Mouse (Mus musculus) kidney, adult 9 months (tissue): ENCODE data around the gene Slc22a14.
A peak's percentile ranks its signal among the peaks of the same experiment; 100 is the strongest.

Source experiments
- DNase-seq: peaks from one replicate; pipeline ENCODE4 v3.0.0; 2022

The Slc22a14 gene

GRCm38 (mm10) chr9:119355943-119356342 is 9.4 kb downstream of the Slc22a14 start:
- no peak for DNase-seq

GRCm38 (mm10) chr9:119353926-119354325 is 11.4 kb downstream of the Slc22a14 start:
- DNase-seq = peak; percentile 92

GRCm38 (mm10) chr9:119352060-119352459 is 13.3 kb downstream of the Slc22a14 start:
- DNase-seq = peak; percentile 88

- DNase-seq = peak; percentile 80
These were observed 14.2 kb downstream of the Slc22a14 start for GRCm38 (mm10) chr9:119350947-119351705.

GRCm38 (mm10) chr9:119350531-119350930 is 14.8 kb downstream of the Slc22a14 start:
- DNase-seq = peak; percentile 64

GRCm38 (mm10) chr9:119346376-119346775 is 19.0 kb downstream of the Slc22a14 start:
- DNase-seq = no peak

GRCm38 (mm10) chr9:119342728-119343127 is 22.6 kb downstream of the Slc22a14 start:
- DNase-seq = peak; percentile 72

GRCm38 (mm10) chr9:119340909-119341816 is 24.2 kb downstream of the Slc22a14 start, which contains the start of gene Myd88:
Gene Myd88 (minus strand): TSS chr9:119341411.
- peak; percentile 99 for DNase-seq

- DNase-seq = no peak
These were observed 25.2 kb downstream of the Slc22a14 start for GRCm38 (mm10) chr9:119340212-119340580.

GRCm38 (mm10) chr9:119339558-119340211 is 25.7 kb downstream of the Slc22a14 start, which contains the start of gene Acaa1a:
Gene Acaa1a (plus strand): TSS chr9:119339676.
- DNase-seq = peak; percentile 82

- DNase-seq = no peak
These were observed 26.2 kb downstream of the Slc22a14 start for GRCm38 (mm10) chr9:119339106-119339505.

GRCm38 (mm10) chr9:119338350-119338749 is 27.0 kb downstream of the Slc22a14 start:
- no peak for DNase-seq

GRCm38 (mm10) chr9:119337842-119338241 is 27.5 kb downstream of the Slc22a14 start:
- DNase-seq = no peak

GRCm38 (mm10) chr9:119335571-119335970 is 29.8 kb downstream of the Slc22a14 start:
- DNase-seq = no peak

GRCm38 (mm10) chr9:119334834-119335233 is 30.5 kb downstream of the Slc22a14 start:
- DNase-seq = no peak

GRCm38 (mm10) chr9:119334324-119334723 is 31.0 kb downstream of the Slc22a14 start:
- DNase-seq = peak; percentile 68

GRCm38 (mm10) chr9:119330186-119330963 is 35.0 kb downstream of the Slc22a14 start:
- DNase-seq = no peak

- DNase-seq = no peak
These were observed 36.9 kb downstream of the Slc22a14 start for GRCm38 (mm10) chr9:119328488-119328887.

GRCm38 (mm10) chr9:119324130-119324529 is 41.2 kb downstream of the Slc22a14 start:
- no peak for DNase-seq

- DNase-seq = no peak
These were observed 42.1 kb downstream of the Slc22a14 start for GRCm38 (mm10) chr9:119323260-119323645.

- peak; percentile 100 for DNase-seq
These were observed 42.8 kb downstream of the Slc22a14 start, which contains the start of gene Oxsr1 for GRCm38 (mm10) chr9:119322289-119323259. Gene Oxsr1 (minus strand): TSS chr9:119322427.
